Mouse (Mus musculus) olfactory bulb, adult 2 months (tissue): ENCODE data around the gene Hyou1.

ENCODE experiments used
- CTCF ChIP-seq: fragments of 200-500 bp; IDR thresholded peaks from 2 replicates; pipeline ENCODE4 v1.5.1; 2012; ENCODE audit warnings: low read depth, mild to moderate bottlenecking, low read length, moderate library complexity; ENCODE audit not compliant: insufficient read depth
- POLR2A ChIP-seq: fragments of 200-500 bp; IDR thresholded peaks from 2 replicates; pipeline ENCODE4 v1.6.1; 2012; ENCODE audit warnings: mild to moderate bottlenecking, low read depth, low read length, moderate library complexity; ENCODE audit not compliant: insufficient read depth

DNA sequence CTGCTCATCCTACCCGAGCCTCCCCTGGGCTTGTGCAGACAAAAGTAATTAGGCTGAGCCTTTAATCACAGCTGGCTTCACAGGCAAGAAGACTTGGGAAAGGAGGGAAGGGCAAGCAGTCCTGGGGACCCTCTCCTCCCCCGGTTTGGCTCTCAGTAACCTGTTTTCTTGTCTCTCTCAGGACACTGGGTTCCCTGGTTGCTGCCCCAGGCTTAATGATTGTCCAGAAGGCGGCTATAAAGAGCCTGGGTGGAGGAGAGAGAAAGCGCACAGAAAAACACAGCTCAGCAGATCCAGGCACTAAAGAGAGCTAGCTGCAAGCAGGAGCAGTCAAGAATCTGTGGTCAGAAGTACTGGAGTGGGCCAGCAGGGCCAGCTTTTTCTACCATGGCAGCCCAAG lies 18.8 kb downstream of the Hyou1 start:
- TF ChIP-seq POLR2A = no peak
- no peak for TF ChIP-seq CTCF
